Mouse (Mus musculus) midbrain, postnatal 0 days (tissue): Measurements from ENCODE around the gene Tpst1. TPM values are rescaled to one million over a fixed set of nuclear protein-coding genes. Genes with fewer than 3 reads are reported as not detected.

ENCODE experiments used
- ATAC-seq: fragments of 200-750 bp; cut with Nextera tagmentation; 2 replicates; pipeline ENCODE4 v1.8.0; 2017; ENCODE audit warnings: moderate number of reproducible peaks, mild to moderate bottlenecking, moderate TSS enrichment, moderate library complexity; ENCODE audit not compliant: low FRiP score
- DNase-seq: peaks from one replicate; pipeline ENCODE4 v3.0.0-alpha.2; 2015; ENCODE audit warnings: low spot score
- H3K27ac ChIP-seq: fragments of 300-500 bp; sonication (generic); 2 replicates; pipeline ENCODE4 v1.5.1; 2014; ENCODE audit warnings: low read depth, mild to moderate bottlenecking, low read length, mixed read lengths
- H3K27me3 ChIP-seq: fragments of 300-500 bp; sonication (generic); 2 replicates; pipeline ENCODE4 v1.6.1; 2014; ENCODE audit warnings: low read length, control low read depth, mixed read lengths; ENCODE audit not compliant: insufficient read depth
- H3K36me3 ChIP-seq: fragments of 300-500 bp; sonication (generic); 2 replicates; pipeline ENCODE4 v1.6.1; 2014; ENCODE audit warnings: low read length, control low read depth, mixed read lengths; ENCODE audit not compliant: insufficient read depth
- H3K4me1 ChIP-seq: fragments of 300-500 bp; sonication (generic); 2 replicates; pipeline ENCODE4 v1.6.1; 2014; ENCODE audit warnings: mild to moderate bottlenecking, control low read depth, antibody characterized with exemption, low read length, mixed read lengths; ENCODE audit not compliant: insufficient read depth
- H3K4me2 ChIP-seq: fragments of 300-500 bp; sonication (generic); 2 replicates; pipeline ENCODE4 v1.6.1; 2014; ENCODE audit warnings: low read depth, mild to moderate bottlenecking, low read length, mixed read lengths; ENCODE audit not compliant: poor library complexity, severe bottlenecking
- H3K4me3 ChIP-seq: fragments of 300-500 bp; sonication (generic); 2 replicates; pipeline ENCODE4 v1.5.1; 2014; ENCODE audit warnings: low read depth, mild to moderate bottlenecking, low read length, moderate library complexity
- H3K9ac ChIP-seq: fragments of 300-500 bp; sonication (generic); replicated peaks from 2 replicates; pipeline ENCODE4 v1.6.1; 2014; ENCODE audit warnings: mild to moderate bottlenecking, low read length, moderate library complexity, mixed read lengths; ENCODE audit not compliant: poor library complexity, severe bottlenecking
- H3K9me3 ChIP-seq: fragments of 300-500 bp; sonication (generic); 2 replicates; pipeline ENCODE4 v1.6.1; 2016; ENCODE audit warnings: low read length, control low read depth
- CTCF ChIP-seq: IDR thresholded peaks from 2 replicates; pipeline ENCODE4 v1.5.1; 2016; ENCODE audit warnings: antibody characterized with exemption, mild to moderate bottlenecking
- WGBS: fragments of 180-500 bp; shearing (Covaris S2); extraction: QIAGEN DNeasy Blood & Tissue Kit; methylation state at CpG from one replicate; pipeline ENCODE4 v1.1.7; 2014; 5-methylcytosine and 5-hydroxymethylcytosine counted together
- polyA plus RNA-seq: library from polyadenylated mRNA; unstranded; fragments of >200 nt; fragmentation: Nextera tagmentation; extraction: Ambion mirVana; gene quantifications from 2 replicates; pipeline ENCODE4 v1.2.1, GENCODE M21; 2015
- total RNA-seq: library from RNA; depleted of rRNA; stranded (reverse); fragments of >200 nt; gene quantifications from 2 replicates; pipeline ENCODE4 v1.2.3, GENCODE M21; 2014

Gene Tpst1
- total and polyA plus RNA-seq, 2 experiments from 2014 or later, result 46.5 to 50.0 TPM

- ATAC-seq, result no peak
- H3K27me3 ChIP-seq, result no peaks in the 10 kb centered on the region
- peaks cover 9% of the 10 kb centered on the region; the same call in 1 of the 2 replicates for H3K36me3 ChIP-seq
- H3K4me2 ChIP-seq, result no peak overlapping the region
- H3K9ac ChIP-seq, result no peak overlapping the region
- H3K4me3 ChIP-seq, result no peak overlapping the region
- H3K4me1 ChIP-seq, result 0 out of 2 replicates have a peak, but pooled peaks cover 2% of the 10 kb centered on the region
- DNase-seq, result no peak
- 89% methylated on average over 12 of the region's 12 CpGs for WGBS
- no peak for TF ChIP-seq CTCF
- no peaks in the 10 kb centered on the region for H3K9me3 ChIP-seq
- H3K27ac ChIP-seq, result no peak overlapping the region
These were observed 47.1 kb downstream of the Tpst1 start for GRCm38 (mm10) chr5:130120070-130120736.

GRCm38 (mm10) chr5:130120904-130121303, 47.8 kb downstream of the Tpst1 start:
- no peak for ATAC-seq

GRCm38 (mm10) chr5:130122355-130122754, 49.2 kb downstream of the Tpst1 start:
- Histone ChIP-seq H3K4me3 (no peak overlapping the region), H3K9ac (no peak overlapping the region), H3K4me2 (no peak overlapping the region), H3K4me1 (0 out of 2 replicates have a peak, but pooled peaks cover 2% of the 10 kb centered on the region), H3K9me3 (no peaks in the 10 kb centered on the region), H3K27ac (no peak overlapping the region), H3K27me3 (no peaks in the 10 kb centered on the region), H3K36me3 (no peaks in the 10 kb centered on the region)
- DNase-seq (no peak), ATAC-seq (no peak)
- WGBS, result 90% methylated on average over 2 of the region's 2 CpGs
- no peak for TF ChIP-seq CTCF

More at GRCm38 (mm10) chr5:130120904-130121303, 47.8 kb downstream of the Tpst1 start:
- Histone ChIP-seq H3K9me3 (no peaks in the 10 kb centered on the region), H3K27me3 (no peaks in the 10 kb centered on the region), H3K4me1 (0 out of 2 replicates have a peak, but pooled peaks cover 2% of the 10 kb centered on the region), H3K4me3 (no peak overlapping the region), H3K36me3 (0 out of 2 replicates have a peak, but pooled peaks cover 5% of the 10 kb centered on the region), H3K9ac (no peak overlapping the region), H3K4me2 (no peak overlapping the region), H3K27ac (no peak overlapping the region)
- DNase-seq, result no peak
- WGBS, result 47% methylated on average over 6 of the region's 6 CpGs
- no peak for TF ChIP-seq CTCF

- 54% methylated on average over 5 of the region's 5 CpGs for WGBS
These were observed 51.1 kb downstream of the Tpst1 start for GRCm38 (mm10) chr5:130124271-130124670.

GRCm38 (mm10) chr5:130128686-130129523, 55.8 kb downstream of the Tpst1 start:
- Histone ChIP-seq H3K27me3 (no peaks in the 10 kb centered on the region), H3K36me3 (0 out of 2 replicates have a peak, but pooled peaks cover 6% of the 10 kb centered on the region), H3K4me2 (no peak overlapping the region), H3K27ac (no peak overlapping the region), H3K9me3 (no peaks in the 10 kb centered on the region), H3K4me1 (no peaks in the 10 kb centered on the region), H3K4me3 (no peak overlapping the region), H3K9ac (no peak overlapping the region)
- DNase-seq (no peak), ATAC-seq (no peak)
- WGBS, result 64% methylated on average over 10 of the region's 11 CpGs
- no peak for TF ChIP-seq CTCF

More at GRCm38 (mm10) chr5:130124271-130124670, 51.1 kb downstream of the Tpst1 start:
- Histone ChIP-seq H3K36me3 (no peaks in the 10 kb centered on the region), H3K9ac (no peak overlapping the region), H3K4me1 (no peaks in the 10 kb centered on the region), H3K27ac (no peak overlapping the region), H3K9me3 (no peaks in the 10 kb centered on the region), H3K4me2 (no peak overlapping the region), H3K27me3 (no peaks in the 10 kb centered on the region), H3K4me3 (no peak overlapping the region)
- no peak for ATAC-seq
- no peak for TF ChIP-seq CTCF
- peak; percentile 16 for DNase-seq

- DNase-seq (no peak), ATAC-seq (no peak)
- Histone ChIP-seq H3K36me3 (peaks cover 6% of the 10 kb centered on the region; the same call in 1 of the 2 replicates), H3K4me3 (no peak overlapping the region), H3K9ac (no peak overlapping the region), H3K27ac (no peak overlapping the region), H3K9me3 (no peaks in the 10 kb centered on the region), H3K27me3 (no peaks in the 10 kb centered on the region), H3K4me2 (no peak overlapping the region), H3K4me1 (no peaks in the 10 kb centered on the region)
- TF ChIP-seq CTCF, result no peak
- WGBS, result 90% methylated on average over 5 of the region's 5 CpGs
These were observed 56.3 kb downstream of the Tpst1 start for GRCm38 (mm10) chr5:130129524-130129793.
